Mouse (Mus musculus) embryonic fibroblast, embryonic 13.5 days (primary cell): ENCODE measurements at regions not wholly inside any gene's neighbourhood (a gene's known extent, or its start where the extent isn't known, plus 50 kb on each side); places are given as distances from the start of the nearest gene placed in this dataset.

Experiments used
- CTCF ChIP-seq: IDR thresholded peaks from 2 replicates; pipeline ENCODE4 v1.5.1; 2011; ENCODE audit warnings: mild to moderate bottlenecking, control low read depth, low read length, moderate library complexity, borderline replicate concordance; ENCODE audit not compliant: insufficient read depth
- POLR2A ChIP-seq: IDR thresholded peaks from 2 replicates; pipeline ENCODE4 v1.6.1; 2011; ENCODE audit warnings: low read depth, mild to moderate bottlenecking, control low read depth, low read length, moderate library complexity

GRCm38 (mm10) chr10:84008923-84009322 is 286.3 kb downstream of the 1500009L16Rik start:
- TF ChIP-seq CTCF (no peak), POLR2A (no peak)
